Mouse (Mus musculus) forebrain, embryonic 16.5 days (tissue): Measurements from ENCODE around the gene Smndc1. TPM values are rescaled to one million over a fixed set of nuclear protein-coding genes. Genes with fewer than 3 reads are reported as not detected.

Experiments
- ATAC-seq: fragments of 200-750 bp; cut with Nextera tagmentation; 2 replicates; pipeline ENCODE4 v1.8.0; 2017; ENCODE audit warnings: mild to moderate bottlenecking, moderate library complexity
- H3K27ac ChIP-seq: fragments of 300-500 bp; sonication (generic); 2 replicates; pipeline ENCODE4 v1.5.1; 2014; ENCODE audit warnings: low read length, control low read depth
- H3K27me3 ChIP-seq: fragments of 300-500 bp; sonication (generic); replicated peaks from 2 replicates; pipeline ENCODE4 v1.6.1; 2014; ENCODE audit warnings: low read length; ENCODE audit not compliant: control insufficient read depth, insufficient read depth
- H3K36me3 ChIP-seq: fragments of 300-500 bp; sonication (generic); 2 replicates; pipeline ENCODE4 v1.6.1; 2014; ENCODE audit not compliant: control insufficient read depth, insufficient read depth
- H3K4me1 ChIP-seq: fragments of 300-500 bp; sonication (generic); replicated peaks from 2 replicates; pipeline ENCODE4 v1.6.1; 2014; ENCODE audit warnings: low read length; ENCODE audit not compliant: control insufficient read depth, insufficient read depth
- H3K4me2 ChIP-seq: fragments of 300-500 bp; sonication (generic); 2 replicates; pipeline ENCODE4 v1.6.1; 2014; ENCODE audit warnings: mild to moderate bottlenecking, low read length, control low read depth
- H3K4me3 ChIP-seq: fragments of 300-500 bp; sonication (generic); replicated peaks from 2 replicates; pipeline ENCODE4 v1.5.1; 2014; ENCODE audit warnings: mild to moderate bottlenecking, low read length, control low read depth
- H3K9ac ChIP-seq: fragments of 300-500 bp; sonication (generic); replicated peaks from 2 replicates; pipeline ENCODE4 v1.6.1; 2014; ENCODE audit warnings: low read depth, low read length, control low read depth
- H3K9me3 ChIP-seq: fragments of 300-500 bp; sonication (generic); 2 replicates; pipeline ENCODE4 v1.6.1; 2016; ENCODE audit warnings: low read length; ENCODE audit not compliant: control insufficient read depth
- WGBS: fragments of 180-500 bp; shearing (Covaris S2); extraction: QIAGEN DNeasy Blood & Tissue Kit; methylation state at CpG from one replicate; pipeline ENCODE4 v1.1.7; 2014; 5-methylcytosine and 5-hydroxymethylcytosine counted together
- polyA plus RNA-seq: library from polyadenylated mRNA; unstranded; fragments of >200 nt; fragmentation: Nextera tagmentation; extraction: Ambion mirVana; gene quantifications from 2 replicates; pipeline ENCODE4 v1.2.1, GENCODE M21; 2015

The Smndc1 gene
- polyA plus RNA-seq, 1 experiment from 2014 or later: 33.2 TPM

DNA sequence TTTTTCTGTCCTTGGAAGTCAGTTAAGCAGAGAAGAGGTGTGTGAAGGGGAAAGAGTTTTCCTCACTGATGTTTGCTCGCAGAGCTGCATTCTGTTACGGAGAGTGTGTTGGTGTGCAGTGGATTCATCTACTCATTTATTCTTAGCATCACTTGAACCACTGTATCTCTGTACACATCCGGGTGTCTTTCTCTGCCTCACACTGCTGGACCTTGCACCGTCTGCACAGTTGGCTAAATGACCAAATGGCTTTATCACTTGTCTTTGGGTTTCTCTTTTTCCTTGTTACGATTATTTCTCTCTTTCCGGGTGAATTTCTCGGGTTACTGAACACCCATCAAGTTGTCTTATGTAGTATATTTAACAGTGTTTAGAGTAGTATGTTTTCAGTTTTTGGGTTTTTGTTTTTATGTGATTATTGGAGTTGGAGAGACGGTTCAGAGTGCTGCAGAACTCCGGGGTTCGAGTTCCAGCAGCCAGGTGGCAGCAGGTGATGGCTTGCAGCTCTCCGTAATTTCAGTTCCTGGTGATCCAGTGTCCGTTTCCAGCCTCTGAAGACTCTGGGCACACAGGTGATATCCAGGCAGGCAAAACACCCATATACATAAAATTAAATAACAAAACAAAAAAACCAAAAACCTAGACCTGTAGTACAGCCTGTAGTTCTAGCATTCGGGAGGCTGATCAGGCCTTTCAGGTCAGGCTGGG is 47.0 kb downstream of the Smndc1 start:
- WGBS: 91% methylated on average over 13 of the region's 13 CpGs

DNA sequence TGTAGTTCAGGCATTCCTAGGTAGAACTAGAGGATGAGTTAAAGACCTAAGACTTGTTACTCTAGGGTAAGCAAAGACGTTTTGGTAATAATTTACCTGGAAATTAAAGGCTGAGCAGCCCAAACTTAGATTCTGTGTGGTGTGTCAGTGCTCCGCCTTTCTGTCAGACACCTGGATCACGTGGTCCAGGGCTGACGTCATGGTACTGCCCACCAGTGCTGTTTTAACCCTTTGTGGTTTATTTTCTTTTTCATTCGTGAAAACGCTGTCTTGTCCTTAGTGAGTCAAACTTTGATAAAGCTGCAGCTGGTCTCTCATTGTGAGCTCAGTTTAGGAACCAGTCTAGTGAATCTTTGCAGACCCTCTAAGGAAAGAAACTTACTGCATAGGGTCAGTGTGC is 50.0 kb downstream of the Smndc1 start:
- Histone ChIP-seq H3K27ac (no peak overlapping the region), H3K4me3 (no peak overlapping the region), H3K9me3 (no peaks in the 10 kb centered on the region), H3K9ac (no peak overlapping the region), H3K27me3 (no peaks in the 10 kb centered on the region), H3K36me3 (peaks cover 3% of the 10 kb centered on the region; the same call in 1 of the 2 replicates), H3K4me2 (no peak overlapping the region), H3K4me1 (peaks cover 15% of the 10 kb centered on the region)
- no peak for ATAC-seq
- WGBS: 18% methylated on average over 6 of the region's 6 CpGs

More for the DNA sequence above, 47.0 kb downstream of the Smndc1 start:
- Histone ChIP-seq H3K4me1 (peaks cover 20% of the 10 kb centered on the region), H3K4me2 (no peak overlapping the region), H3K9me3 (no peaks in the 10 kb centered on the region), H3K27ac (no peak overlapping the region), H3K4me3 (no peak overlapping the region), H3K36me3 (no peaks in the 10 kb centered on the region), H3K9ac (no peak overlapping the region), H3K27me3 (no peaks in the 10 kb centered on the region)
- ATAC-seq: no peak

DNA sequence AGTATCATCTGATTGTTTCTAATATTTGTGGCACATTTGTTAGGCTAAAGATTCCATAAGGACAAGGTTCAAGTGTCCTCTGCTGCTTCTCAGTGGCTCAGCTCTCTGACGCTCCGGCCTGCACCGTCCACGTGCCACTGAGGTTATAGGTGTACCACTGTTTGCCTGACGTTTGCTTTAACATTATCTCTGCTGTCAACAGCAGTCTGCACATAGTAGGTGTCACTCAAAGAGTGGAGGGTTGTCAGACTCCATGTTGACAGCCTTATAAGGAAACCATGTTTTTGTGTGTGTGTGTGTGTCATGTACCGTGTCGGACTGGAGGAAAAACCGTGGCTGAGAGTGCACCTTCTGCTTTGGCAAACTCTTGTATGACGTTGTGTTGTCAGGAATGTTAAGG is 55.1 kb downstream of the Smndc1 start:
- Histone ChIP-seq H3K36me3 (peaks cover 9% of the 10 kb centered on the region), H3K27ac (no peak overlapping the region), H3K9me3 (no peaks in the 10 kb centered on the region), H3K4me3 (no peak overlapping the region), H3K27me3 (no peaks in the 10 kb centered on the region), H3K9ac (no peak overlapping the region), H3K4me1 (peaks cover 6% of the 10 kb centered on the region), H3K4me2 (no peak overlapping the region)
- 93% methylated on average over 9 of the region's 9 CpGs for WGBS
- ATAC-seq: no peak

DNA sequence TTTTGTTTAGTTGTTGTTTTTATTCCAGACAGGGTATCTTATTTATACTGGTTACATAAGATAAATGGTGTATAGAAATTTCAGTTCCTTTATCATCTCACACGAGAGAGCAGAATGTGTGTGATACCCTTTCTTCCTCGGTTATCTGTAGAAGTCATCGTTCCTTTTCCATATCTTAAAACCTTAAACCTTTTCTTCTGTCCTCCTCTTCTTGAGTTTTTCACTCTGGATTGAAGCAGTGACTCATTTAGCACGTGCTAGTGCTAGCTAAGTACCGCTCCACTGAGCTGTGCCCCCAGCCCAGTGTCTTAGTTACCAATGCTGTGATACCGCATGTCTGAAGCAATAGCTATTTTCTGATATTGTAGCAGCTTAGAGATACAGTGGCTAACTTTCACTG is 56.6 kb downstream of the Smndc1 start:
- H3K9ac ChIP-seq: no peak overlapping the region
- no peak for ATAC-seq
- H3K4me2 ChIP-seq: no peak overlapping the region
- H3K4me3 ChIP-seq: no peak overlapping the region
- no peak overlapping the region for H3K27ac ChIP-seq
- H3K27me3 ChIP-seq: no peaks in the 10 kb centered on the region
- 96% methylated on average over 6 of the region's 6 CpGs for WGBS
- H3K9me3 ChIP-seq: no peaks in the 10 kb centered on the region
- H3K4me1 ChIP-seq: peaks cover 12% of the 10 kb centered on the region
- peaks cover 9% of the 10 kb centered on the region for H3K36me3 ChIP-seq

DNA sequence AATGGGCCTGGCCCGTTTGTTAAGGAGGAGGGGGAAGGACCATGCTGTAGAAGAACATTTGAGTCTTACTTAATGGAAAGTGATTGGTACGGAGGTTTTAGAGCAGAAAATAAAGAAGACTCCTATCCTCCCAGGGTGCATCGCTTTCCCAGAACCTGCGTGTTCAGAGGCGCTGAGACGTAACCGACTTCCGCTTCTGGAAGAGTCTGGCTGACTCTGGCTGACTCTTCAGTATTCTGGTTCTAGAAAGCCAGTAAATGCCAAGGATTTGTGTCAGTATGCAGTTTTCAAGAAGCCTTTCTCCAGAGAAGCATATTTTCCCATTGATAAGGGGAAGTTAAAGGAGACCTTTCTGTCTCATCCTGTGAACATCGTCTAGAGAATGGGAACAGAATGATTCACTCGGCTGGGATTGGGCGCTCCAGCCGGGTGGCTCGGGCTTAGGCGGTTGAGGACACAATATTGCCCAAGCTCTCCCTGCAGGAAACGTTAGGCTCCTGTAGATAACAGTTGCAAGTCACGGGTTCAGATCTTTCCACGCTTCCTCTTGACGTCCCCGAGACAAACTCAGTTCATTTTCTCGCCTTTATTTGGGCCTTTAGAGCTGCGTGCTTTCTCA is 58.4 kb downstream of the Smndc1 start:
- Histone ChIP-seq H3K4me2 (no peak overlapping the region), H3K27ac (no peak overlapping the region), H3K36me3 (peaks cover 6% of the 10 kb centered on the region), H3K9me3 (no peaks in the 10 kb centered on the region), H3K9ac (no peak overlapping the region), H3K4me3 (no peak overlapping the region), H3K4me1 (peaks cover 12% of the 10 kb centered on the region), H3K27me3 (no peaks in the 10 kb centered on the region)
- no peak for ATAC-seq
- 93% methylated on average over 21 of the region's 21 CpGs for WGBS

DNA sequence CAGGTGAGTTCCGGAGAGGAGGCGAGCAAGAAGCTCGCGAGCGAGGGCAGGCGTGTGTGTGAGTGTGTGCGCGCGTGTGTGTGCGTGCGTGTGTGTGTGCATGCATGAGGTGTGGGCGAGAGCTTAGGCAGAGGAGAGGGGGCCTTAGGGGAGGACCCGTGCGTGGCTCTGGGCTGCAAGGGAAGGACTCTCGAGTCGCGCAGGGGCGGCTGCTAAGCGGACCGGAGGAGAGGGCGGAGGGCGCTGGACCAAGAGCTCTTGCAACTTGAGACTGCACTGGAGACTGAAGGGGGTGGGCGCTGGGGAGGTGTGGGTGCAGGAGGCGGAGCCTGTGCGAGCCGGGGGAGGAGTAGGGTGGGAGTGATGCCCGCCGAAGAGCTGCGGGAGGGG is 60.4 kb downstream of the Smndc1 start:
- H3K4me3 ChIP-seq: peak overlapping the region; percentile 82
- H3K9me3 ChIP-seq: no peaks in the 10 kb centered on the region
- peaks cover 6% of the 10 kb centered on the region for H3K36me3 ChIP-seq
- ATAC-seq: peak; percentile 58
- peak overlapping the region; percentile 90 for H3K4me2 ChIP-seq
- no peaks in the 10 kb centered on the region for H3K27me3 ChIP-seq
- WGBS: 0% methylated on average over 29 of the region's 29 CpGs
- peaks cover 27% of the 10 kb centered on the region for H3K4me1 ChIP-seq
- H3K27ac ChIP-seq: peak overlapping the region; percentile 63
- peak overlapping the region; percentile 70 for H3K9ac ChIP-seq

Other genes with a start within 250 kb of the Smndc1 start
- gene Mxi1, start 80.1 kb downstream of the Smndc1 start, polyA plus RNA-seq: 46.7 and 61.4 TPM in 2 replicates
- not detected in 2 replicates for gene Gm10197, start 18.8 kb downstream of the Smndc1 start, polyA plus RNA-seq
- 2.4 and 3.9 TPM in 2 replicates for gene Dusp5, start 138.5 kb upstream of the Smndc1 start, polyA plus RNA-seq
- 266 and 275 TPM in 2 replicates for gene Nutf2-ps1, start 198.5 kb upstream of the Smndc1 start, polyA plus RNA-seq
- 70.4 and 79.2 TPM in 2 replicates for gene Smc3, start 209.8 kb upstream of the Smndc1 start, polyA plus RNA-seq